Mouse (Mus musculus): ENCODE measurements around the gene Vmn1r34.

GRCm38 (mm10) chr6:66595804-66596203 is 47.9 kb downstream of the Vmn1r34 start:
- TF ChIP-seq CTCF (IDR thresholded peaks at IDR 0.05; ENCODE audit: extremely low read depth, insufficient read depth, low read length), result no peak
- no peak for TF ChIP-seq POLR2A (IDR thresholded peaks at IDR 0.05; ENCODE audit: extremely low read depth, insufficient read depth, low read length)

Data from cortical plate, adult 2 months (tissue).